Mouse (Mus musculus) heart, adult 2 months (tissue): ENCODE results near the gene Atg7. TPM values are rescaled to one million over a fixed set of nuclear protein-coding genes. Genes with fewer than 3 reads are reported as not detected.

Source experiments
- DNase-seq, 2 experiments: peaks; one replicate each; pipeline ENCODE4 v3.0.0; 2021
- H3K27ac ChIP-seq: fragments of 200-600 bp; 2 replicates; pipeline ENCODE4 v1.8.1; 2022
- H3K27me3 ChIP-seq: fragments of 200-500 bp; 2 replicates; pipeline ENCODE4 v1.6.1; 2012; ENCODE audit warnings: mild to moderate bottlenecking, low read length, inconsistent platforms, mixed read lengths; ENCODE audit not compliant: control insufficient read depth, insufficient read depth
- H3K36me3 ChIP-seq: fragments of 200-500 bp; 2 replicates; pipeline ENCODE4 v1.6.1; 2012; ENCODE audit warnings: low read length, inconsistent platforms; ENCODE audit not compliant: control insufficient read depth, insufficient read depth
- H3K4me1 ChIP-seq: fragments of 200-500 bp; 2 replicates; pipeline ENCODE4 v1.6.1; 2011; ENCODE audit warnings: low read length; ENCODE audit not compliant: control insufficient read depth, insufficient read depth
- H3K4me3 ChIP-seq: fragments of 200-600 bp; 2 replicates; pipeline ENCODE4 v1.8.1; 2022
- H3K79me2 ChIP-seq: fragments of 200-500 bp; replicated peaks from 2 replicates; pipeline ENCODE4 v1.6.1; 2012; ENCODE audit warnings: mild to moderate bottlenecking, inconsistent platforms, low read length, moderate library complexity, mixed read lengths; ENCODE audit not compliant: control insufficient read depth, insufficient read depth
- H3K9ac ChIP-seq: fragments of 200-500 bp; 2 replicates; pipeline ENCODE4 v1.6.1; 2012; ENCODE audit warnings: low read depth, mild to moderate bottlenecking, control low read depth, inconsistent platforms, low read length, mixed read lengths
- CTCF ChIP-seq: fragments of 200-600 bp; IDR thresholded peaks from 2 replicates; pipeline ENCODE4 v1.8.1; 2022; ENCODE audit warnings: antibody characterized with exemption, mild to moderate bottlenecking, moderate library complexity
- EP300 ChIP-seq: fragments of 200-500 bp; IDR thresholded peaks from 2 replicates; pipeline ENCODE4 v1.6.1; 2011; ENCODE audit warnings: low read depth, low read length, control low read depth; ENCODE audit not compliant: insufficient read depth
- POLR2A ChIP-seq: fragments of 200-500 bp; IDR thresholded peaks from 2 replicates; pipeline ENCODE4 v1.6.1; 2011; ENCODE audit warnings: mild to moderate bottlenecking, low read depth, low read length, control low read depth; ENCODE audit not compliant: insufficient read depth
- WGBS: fragments of 180-500 bp; shearing (Covaris S2); methylation state at CpG from one replicate; pipeline ENCODE4 v1.1.7; 2018; 5-methylcytosine and 5-hydroxymethylcytosine counted together
- intact Hi-C: fragments of 180-260 bp; cut with DNase I; formaldehyde crosslinking; loops from one replicate; pipeline ENCODE4 v1.15.1; 2025
- polyA plus RNA-seq: library from polyadenylated mRNA; depleted of rRNA; stranded (reverse); fragments of >200 nt; gene quantifications from 2 replicates; pipeline ENCODE4 v1.2.3, GENCODE M21; 2012
- total RNA-seq, 2 experiments: library from RNA; stranded (reverse); gene quantifications; 2 replicates each; pipeline ENCODE4 v1.2.3; 2021

Atg7 gene
- total and polyA plus RNA-seq, 3 experiments, result 9.9 to 11.1 (median 10.7) TPM

GRCm38 (mm10) chr6:114875018-114875558 lies 232.2 kb downstream of the Atg7 start:
- Histone ChIP-seq H3K79me2 (peaks cover 13% of the 10 kb centered on the region), H3K27me3 (no peaks in the 10 kb centered on the region), H3K27ac (peak overlapping the region; percentile 95), H3K4me1 (peaks cover 50% of the 10 kb centered on the region), H3K9ac (peak overlapping the region; percentile 83), H3K36me3 (peaks cover 13% of the 10 kb centered on the region; the same call in 1 of the 2 replicates), H3K4me3 (peak overlapping the region; percentile 55)
- intact Hi-C loops, result loop anchor here (1.0 kb wide), 3 partner anchors 8 to 57 kb away; no protein-coding TSS in a partner anchor
- under 1% methylated on average over 18 of the region's 18 CpGs for WGBS
- DNase-seq, result peak; percentile 97 to 98
- TF ChIP-seq EP300 (peak; percentile 88), CTCF (peak; percentile 28), POLR2A (peak; percentile 43)

GRCm38 (mm10) chr6:114876033-114876432 lies 233.1 kb downstream of the Atg7 start:
- Histone ChIP-seq H3K27ac (peak overlapping the region; percentile 95), H3K9ac (peak overlapping the region; percentile 3), H3K79me2 (peaks cover 11% of the 10 kb centered on the region), H3K4me3 (no peak overlapping the region), H3K36me3 (peaks cover 19% of the 10 kb centered on the region), H3K27me3 (no peaks in the 10 kb centered on the region), H3K4me1 (peaks cover 52% of the 10 kb centered on the region)
- intact Hi-C loops, result loop anchor here (2.0 kb wide), 1 partner anchor 13 kb away; no protein-coding TSS in a partner anchor
- TF ChIP-seq POLR2A, result no peak
- TF ChIP-seq CTCF, result no peak
- 16% methylated on average over 4 of the region's 4 CpGs for WGBS
- peak in 1 of 2 experiments; percentile 57 for DNase-seq

GRCm38 (mm10) chr6:114876546-114876945 lies 233.6 kb downstream of the Atg7 start:
- H3K9ac ChIP-seq, result no peak overlapping the region
- no peaks in the 10 kb centered on the region for H3K27me3 ChIP-seq
- H3K4me3 ChIP-seq, result no peak overlapping the region
- 55% methylated on average over 6 of the region's 6 CpGs for WGBS
- DNase-seq, result no peak
- peaks cover 20% of the 10 kb centered on the region for H3K36me3 ChIP-seq
- peaks cover 9% of the 10 kb centered on the region for H3K79me2 ChIP-seq
- TF ChIP-seq CTCF, result no peak
- TF ChIP-seq POLR2A, result no peak
- no peak for TF ChIP-seq EP300
- peaks cover 52% of the 10 kb centered on the region for H3K4me1 ChIP-seq
- H3K27ac ChIP-seq, result peak overlapping the region; percentile 60
- intact Hi-C loops, result loop anchor here (2.0 kb wide), 1 partner anchor 14 kb away; no protein-coding TSS in a partner anchor

- H3K4me1 ChIP-seq, result peaks cover 59% of the 10 kb centered on the region
- peaks cover 27% of the 10 kb centered on the region for H3K36me3 ChIP-seq
- no peaks in the 10 kb centered on the region for H3K27me3 ChIP-seq
- DNase-seq, result peak in 1 of 2 experiments; percentile 43
- intact Hi-C loops, result no loop called here
- no peak overlapping the region for H3K4me3 ChIP-seq
- peaks cover 15% of the 10 kb centered on the region for H3K79me2 ChIP-seq
- H3K9ac ChIP-seq, result 0 out of 2 replicates have a peak overlapping the region, but pooled peaks have one; percentile 1
- 57% methylated on average over 19 of the region's 19 CpGs for WGBS
- H3K27ac ChIP-seq, result peak overlapping the region; percentile 9; the same call in 1 of the 2 replicates
- TF ChIP-seq EP300 (0 out of 2 replicates have a peak, but pooled peaks have one; percentile 13), POLR2A (no peak)
Observed at GRCm38 (mm10) chr6:114878841-114879520, 236.1 kb downstream of the Atg7 start.

- no peak overlapping the region; the same call in 1 of the 2 replicates for H3K27ac ChIP-seq
- H3K79me2 ChIP-seq, result peaks cover 16% of the 10 kb centered on the region
- no peak for DNase-seq
- WGBS, result 33% methylated on average over 4 of the region's 4 CpGs
- no peak for TF ChIP-seq EP300
- no peak for TF ChIP-seq CTCF
- no peak for TF ChIP-seq POLR2A
- H3K9ac ChIP-seq, result no peak overlapping the region
- H3K4me1 ChIP-seq, result peaks cover 58% of the 10 kb centered on the region
- no peak overlapping the region for H3K4me3 ChIP-seq
- no peaks in the 10 kb centered on the region for H3K27me3 ChIP-seq
- intact Hi-C loops, result no loop called here
- H3K36me3 ChIP-seq, result peaks cover 27% of the 10 kb centered on the region
Observed at GRCm38 (mm10) chr6:114880798-114881197, 237.9 kb downstream of the Atg7 start.

GRCm38 (mm10) chr6:114882212-114882611 lies 239.3 kb downstream of the Atg7 start:
- intact Hi-C loops, result no loop called here
- TF ChIP-seq CTCF, result no peak
- Histone ChIP-seq H3K4me3 (no peak overlapping the region), H3K9ac (no peak overlapping the region), H3K36me3 (peaks cover 21% of the 10 kb centered on the region), H3K27me3 (no peaks in the 10 kb centered on the region), H3K27ac (peak overlapping the region; percentile 78), H3K4me1 (peaks cover 57% of the 10 kb centered on the region), H3K79me2 (peaks cover 19% of the 10 kb centered on the region)
- no peak for DNase-seq
- WGBS, result 46% methylated on average over 5 of the region's 5 CpGs
